Mouse (Mus musculus): ENCODE measurements around the gene Mov10l1. TPM values are rescaled to one million over a fixed set of nuclear protein-coding genes. Genes with fewer than 3 reads are reported as not detected.

Mov10l1 gene
- total RNA-seq, 2 experiments from 2014 or later, result not detected

DNA sequence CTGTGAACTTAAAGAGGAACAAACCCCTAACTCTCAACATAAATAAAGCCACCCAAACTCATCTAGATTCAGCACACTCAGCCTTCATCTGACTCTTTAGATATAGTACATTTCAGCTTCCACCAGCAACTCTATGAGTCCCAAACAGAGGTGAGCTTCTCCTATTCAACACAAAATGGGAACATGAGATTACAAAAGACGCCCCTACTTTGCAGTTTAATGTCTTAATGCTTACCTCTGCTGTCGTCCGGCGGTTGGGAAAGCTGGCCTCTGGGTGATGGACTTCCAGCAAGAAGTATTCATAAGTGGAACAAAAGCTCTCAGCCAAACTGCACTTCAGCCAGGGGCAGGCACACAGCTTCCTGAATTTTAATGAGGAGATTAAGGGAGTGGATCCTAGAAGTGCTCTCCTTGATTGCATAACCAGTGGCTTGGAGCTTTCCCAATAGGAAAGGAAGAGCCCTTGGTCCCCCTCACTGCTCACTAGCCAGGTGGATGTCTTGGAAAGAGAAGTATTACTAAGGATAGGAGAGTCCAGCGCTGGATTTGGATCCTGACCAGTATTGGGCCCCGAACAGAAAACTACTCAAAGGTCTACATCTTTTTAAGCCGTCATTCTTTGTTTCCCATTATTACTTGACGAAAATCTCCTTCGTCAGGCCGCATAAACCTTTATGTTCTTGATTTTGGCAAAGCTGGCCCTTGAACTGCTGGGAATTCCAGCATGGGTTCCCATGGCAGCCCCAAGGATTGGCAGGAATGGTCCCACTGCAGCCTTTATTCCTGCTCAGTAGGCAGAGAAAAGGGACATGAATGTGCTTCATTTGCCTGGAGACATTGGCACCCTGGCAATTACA lies 4.2 kb upstream of the Mov10l1 start, which contains the start of gene Mlc1:
Mlc1 (minus strand) TSS at position 727 of the 857 bp plus-strand sequence.
- Histone ChIP-seq H3K27ac (peak within 1 kb of the TSS; percentile 83), H3K4me3 (peak within 1 kb of the TSS; percentile 46)
- TF ChIP-seq CTCF (conservative IDR thresholded peaks at IDR 0.05), result no peak
- peak; percentile 40 to 63 for DNase-seq (ENCODE audit: low spot score in 2 of 2)

- peak overlapping the region; percentile 63 for H3K27ac ChIP-seq
- DNase-seq (ENCODE audit: low spot score in 2 of 2), result no peak
- H3K4me3 ChIP-seq, result no peak overlapping the region
- no peak for TF ChIP-seq CTCF (conservative IDR thresholded peaks at IDR 0.05)
Observed at GRCm38 (mm10) chr15:88979138-88979446, 3.6 kb upstream of the Mov10l1 start.

- no peak for DNase-seq (ENCODE audit: low spot score in 2 of 2)
- H3K4me3 ChIP-seq, result no peak overlapping the region
- TF ChIP-seq CTCF (conservative IDR thresholded peaks at IDR 0.05), result no peak
Observed at GRCm38 (mm10) chr15:88989236-88989635, 6.5 kb downstream of the Mov10l1 start.

GRCm38 (mm10) chr15:88998636-88999035 lies 15.9 kb downstream of the Mov10l1 start:
- no peak overlapping the region for H3K4me3 ChIP-seq
- no peak for DNase-seq (ENCODE audit: low spot score in 2 of 2)
- no peak for TF ChIP-seq CTCF (conservative IDR thresholded peaks at IDR 0.05)
- no peak overlapping the region for H3K27ac ChIP-seq

More at GRCm38 (mm10) chr15:88989236-88989635, 6.5 kb downstream of the Mov10l1 start:
- no peak overlapping the region for H3K27ac ChIP-seq

- TF ChIP-seq CTCF (conservative IDR thresholded peaks at IDR 0.05), result peak; percentile 72
- Histone ChIP-seq H3K4me3 (no peak overlapping the region), H3K27ac (no peak overlapping the region)
- no peak for DNase-seq (ENCODE audit: low spot score in 2 of 2)
Observed at GRCm38 (mm10) chr15:88999124-88999523, 16.4 kb downstream of the Mov10l1 start.

DNA sequence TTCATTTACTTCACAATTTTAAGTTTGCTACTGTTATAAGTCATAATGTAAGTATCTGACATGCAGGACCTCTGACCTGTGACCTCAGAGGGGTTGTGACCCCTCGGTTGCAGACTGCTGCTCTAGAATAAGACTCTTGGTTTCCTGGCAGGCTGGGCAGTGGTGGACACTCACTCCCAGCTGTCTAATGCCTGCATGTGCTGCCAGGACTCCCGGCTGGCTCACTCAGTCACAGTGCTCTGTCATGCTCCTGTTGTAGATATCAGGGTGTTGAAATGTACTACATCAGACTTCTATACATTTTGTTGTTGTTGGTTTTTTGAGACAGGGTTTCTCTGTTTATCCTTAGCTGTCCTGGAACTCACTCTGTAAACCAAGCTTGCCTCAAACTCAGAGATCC lies 17.7 kb downstream of the Mov10l1 start:
- Histone ChIP-seq H3K27ac (no peak overlapping the region), H3K4me3 (no peak overlapping the region)
- DNase-seq (ENCODE audit: low spot score in 2 of 2), result no peak
- no peak for TF ChIP-seq CTCF (conservative IDR thresholded peaks at IDR 0.05)

GRCm38 (mm10) chr15:89001245-89001644 lies 18.5 kb downstream of the Mov10l1 start:
- DNase-seq (ENCODE audit: low spot score in 2 of 2), result no peak
- no peak overlapping the region for H3K27ac ChIP-seq
- no peak overlapping the region for H3K4me3 ChIP-seq
- no peak for TF ChIP-seq CTCF (conservative IDR thresholded peaks at IDR 0.05)

- no peak for TF ChIP-seq CTCF (conservative IDR thresholded peaks at IDR 0.05)
- no peak for DNase-seq (ENCODE audit: low spot score in 2 of 2)
- H3K27ac ChIP-seq, result no peak overlapping the region
- H3K4me3 ChIP-seq, result no peak overlapping the region
Observed at GRCm38 (mm10) chr15:89007002-89007401, 24.3 kb downstream of the Mov10l1 start.

DNA sequence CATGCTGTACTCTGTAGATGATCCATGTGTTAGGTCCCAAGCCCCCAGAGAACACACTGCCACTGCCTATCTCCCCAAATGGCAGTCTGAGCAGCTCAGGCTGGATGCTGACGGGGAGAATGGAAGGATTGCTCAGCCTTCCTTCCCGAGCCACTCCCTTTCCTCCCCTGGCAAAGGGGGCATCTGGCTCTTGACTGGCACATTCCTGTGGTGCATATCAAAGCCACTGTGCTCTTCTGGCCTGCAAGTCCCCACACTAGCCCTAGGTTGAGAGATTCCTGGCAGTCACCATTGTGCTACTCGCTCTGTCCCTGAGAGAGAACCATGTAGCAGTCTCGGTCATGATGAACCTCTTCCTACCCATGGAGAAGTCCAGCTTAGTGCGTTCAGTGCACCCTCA lies 25.1 kb downstream of the Mov10l1 start:
- no peak overlapping the region for H3K4me3 ChIP-seq
- DNase-seq (ENCODE audit: low spot score in 2 of 2), result no peak
- H3K27ac ChIP-seq, result no peak overlapping the region
- no peak for TF ChIP-seq CTCF (conservative IDR thresholded peaks at IDR 0.05)

DNA sequence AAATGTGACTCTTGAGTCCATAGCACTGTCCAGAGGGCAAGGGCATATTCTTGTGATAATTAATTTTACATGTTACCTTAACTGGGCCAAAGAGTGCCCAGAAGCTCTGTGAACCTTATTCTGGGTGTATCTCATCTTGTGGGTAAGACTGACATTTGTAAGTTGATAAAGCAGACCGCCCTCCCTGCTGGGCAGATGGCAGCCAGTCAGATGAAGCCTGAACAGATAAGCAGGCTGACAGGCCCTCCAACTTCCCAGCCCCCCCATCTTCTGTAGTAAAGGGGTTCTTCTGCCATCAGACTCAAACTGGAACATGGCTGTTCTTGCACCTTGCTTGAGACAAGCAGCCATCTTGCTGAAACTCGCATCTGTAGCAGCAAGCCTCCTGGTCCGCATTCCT lies 34.0 kb downstream of the Mov10l1 start:
- TF ChIP-seq CTCF (conservative IDR thresholded peaks at IDR 0.05), result no peak
- H3K27ac ChIP-seq, result no peak overlapping the region
- H3K4me3 ChIP-seq, result no peak overlapping the region
- no peak for DNase-seq (ENCODE audit: low spot score in 2 of 2)

GRCm38 (mm10) chr15:89020085-89020484 lies 37.4 kb downstream of the Mov10l1 start:
- TF ChIP-seq CTCF (conservative IDR thresholded peaks at IDR 0.05), result no peak
- DNase-seq (ENCODE audit: low spot score in 2 of 2), result no peak
- H3K27ac ChIP-seq, result no peak overlapping the region
- no peak overlapping the region for H3K4me3 ChIP-seq

DNA sequence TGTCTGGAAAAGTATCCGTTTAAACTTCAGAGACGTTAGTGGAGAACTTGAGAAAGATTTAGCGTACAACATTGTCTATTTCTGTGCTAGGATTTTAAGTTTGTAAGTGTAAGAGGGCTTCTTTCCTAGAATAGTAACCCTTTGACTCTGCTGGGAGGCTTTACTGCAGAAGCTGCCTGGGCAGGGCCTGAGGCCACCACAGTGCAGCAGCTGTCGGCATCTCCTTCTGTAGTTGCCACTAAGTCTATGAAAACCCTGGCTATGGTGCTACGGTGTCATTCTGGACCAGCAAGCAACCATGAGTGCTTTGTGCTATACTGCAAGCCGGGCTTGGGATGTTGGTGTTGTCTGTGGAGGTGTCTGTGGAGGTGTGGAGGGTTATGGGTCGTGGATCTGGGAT lies 37.8 kb downstream of the Mov10l1 start:
- DNase-seq (ENCODE audit: low spot score in 2 of 2), result no peak
- no peak overlapping the region for H3K27ac ChIP-seq
- H3K4me3 ChIP-seq, result no peak overlapping the region
- no peak for TF ChIP-seq CTCF (conservative IDR thresholded peaks at IDR 0.05)

DNA sequence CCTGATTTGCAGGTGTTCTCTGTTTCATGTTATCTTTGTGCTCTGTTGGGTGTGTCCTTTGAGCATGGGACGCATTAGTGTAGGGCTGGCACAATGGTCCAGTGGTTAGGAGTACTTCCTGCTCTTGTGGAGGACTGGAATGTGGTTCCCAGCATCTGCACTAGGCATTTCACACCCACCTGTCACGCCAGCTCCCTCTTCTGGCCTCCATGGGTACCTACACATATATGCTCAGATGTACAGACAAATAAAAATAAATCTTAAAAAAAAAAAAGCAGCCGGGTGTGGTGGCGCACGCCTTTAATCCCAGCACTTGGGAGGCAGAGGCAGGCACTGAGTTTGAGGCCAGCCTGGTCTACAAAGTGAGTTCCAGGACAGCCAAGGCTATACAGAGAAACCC lies 61.7 kb downstream of the Mov10l1 start:
- peak; percentile 21 for TF ChIP-seq CTCF (conservative IDR thresholded peaks at IDR 0.05)

DNA sequence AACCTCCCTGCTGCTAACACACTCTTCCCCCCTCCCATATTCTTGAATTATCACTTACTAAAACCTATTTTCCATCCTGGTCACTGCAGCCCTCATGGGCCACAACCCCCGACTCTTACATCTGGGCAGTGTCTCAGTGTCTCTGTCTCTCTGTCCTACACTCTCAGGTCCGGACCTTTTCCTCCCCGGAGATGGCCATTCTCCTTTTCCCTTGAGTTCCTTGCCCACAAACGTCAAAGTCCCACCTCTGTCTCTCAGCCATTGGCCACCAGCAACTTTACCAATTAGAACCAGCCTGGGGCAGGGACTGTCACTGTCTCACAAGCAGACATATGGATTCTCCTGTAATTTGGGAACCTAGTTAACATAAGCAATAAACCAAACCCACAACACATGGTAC lies 63.6 kb downstream of the Mov10l1 start:
- TF ChIP-seq CTCF (conservative IDR thresholded peaks at IDR 0.05), result no peak

More for the DNA sequence above, 61.7 kb downstream of the Mov10l1 start:
- Histone ChIP-seq H3K27ac (no peak overlapping the region), H3K4me3 (no peak overlapping the region)
- no peak for DNase-seq (ENCODE audit: low spot score in 2 of 2)

More for the DNA sequence above, 63.6 kb downstream of the Mov10l1 start:
- no peak for DNase-seq (ENCODE audit: low spot score in 2 of 2)
- no peak overlapping the region for H3K4me3 ChIP-seq
- no peak overlapping the region for H3K27ac ChIP-seq
